Mouse (Mus musculus): ENCODE results near the gene Six1. TPM values are rescaled to one million over a fixed set of nuclear protein-coding genes. Genes with fewer than 3 reads are reported as not detected.
A peak's percentile ranks its signal among the peaks of the same experiment; 100 is the strongest.

Six1 gene
- polyA plus RNA-seq, 1 experiment: 0.10 TPM

GRCm38 (mm10) chr12:73054576-73055185 lies 994 bp upstream of the Six1 start:
- no peak overlapping the region for H3K4me3 ChIP-seq (replicated peaks; ENCODE audit: insufficient read depth, low read depth, low read length)
- TF ChIP-seq POLR2A (IDR thresholded peaks at IDR 0.05; ENCODE audit: borderline replicate concordance, insufficient read depth, low read length): no peak
- TF ChIP-seq CTCF (IDR thresholded peaks at IDR 0.05; ENCODE audit: borderline replicate concordance, insufficient read depth, low read depth, low read length): no peak
- 12% methylated on average over 15 of the region's 15 CpGs for WGBS
- peak in 1 of 2 experiments; percentile 17 for DNase-seq
- no peaks in the 10 kb centered on the region for H3K4me1 ChIP-seq (ENCODE audit: control insufficient read depth, insufficient read depth, low read length)
- H3K27ac ChIP-seq (ENCODE audit: insufficient read depth, low read length): no peak overlapping the region
- H3K27me3 ChIP-seq (ENCODE audit: control insufficient read depth, insufficient read depth, low read length): peaks cover 16% of the 10 kb centered on the region; the same call in 1 of the 2 replicates

GRCm38 (mm10) chr12:73052651-73053591 lies 766 bp downstream of the Six1 start:
- Histone ChIP-seq H3K4me1 (ENCODE audit: control insufficient read depth, insufficient read depth, low read length) (no peaks in the 10 kb centered on the region), H3K27me3 (ENCODE audit: control insufficient read depth, insufficient read depth, low read length) (peaks cover 18% of the 10 kb centered on the region; the same call in 1 of the 2 replicates), H3K4me3 (replicated peaks; ENCODE audit: insufficient read depth, low read depth, low read length) (no peak overlapping the region), H3K27ac (ENCODE audit: insufficient read depth, low read length) (no peak overlapping the region)
- no peak for TF ChIP-seq CTCF (IDR thresholded peaks at IDR 0.05; ENCODE audit: borderline replicate concordance, insufficient read depth, low read depth, low read length)
- TF ChIP-seq POLR2A (IDR thresholded peaks at IDR 0.05; ENCODE audit: borderline replicate concordance, insufficient read depth, low read length): no peak
- peak in 1 of 2 experiments; percentile 33 for DNase-seq
- WGBS: 7% methylated on average over 34 of the region's 34 CpGs

- DNase-seq: peak in 1 of 2 experiments; percentile 16
- Histone ChIP-seq H3K27ac (ENCODE audit: insufficient read depth, low read length) (no peak overlapping the region), H3K4me3 (replicated peaks; ENCODE audit: insufficient read depth, low read depth, low read length) (no peak overlapping the region), H3K27me3 (ENCODE audit: control insufficient read depth, insufficient read depth, low read length) (peaks cover 20% of the 10 kb centered on the region; the same call in 1 of the 2 replicates), H3K4me1 (ENCODE audit: control insufficient read depth, insufficient read depth, low read length) (no peaks in the 10 kb centered on the region)
- TF ChIP-seq POLR2A (IDR thresholded peaks at IDR 0.05; ENCODE audit: borderline replicate concordance, insufficient read depth, low read length): no peak
- WGBS: 6% methylated on average over 19 of the region's 19 CpGs
Observed at GRCm38 (mm10) chr12:73052036-73052650, 1.5 kb downstream of the Six1 start.

GRCm38 (mm10) chr12:73050811-73051580 lies 2.7 kb downstream of the Six1 start:
- Histone ChIP-seq H3K27me3 (ENCODE audit: control insufficient read depth, insufficient read depth, low read length) (peaks cover 24% of the 10 kb centered on the region; the same call in 1 of the 2 replicates), H3K4me3 (replicated peaks; ENCODE audit: insufficient read depth, low read depth, low read length) (no peak overlapping the region), H3K4me1 (ENCODE audit: control insufficient read depth, insufficient read depth, low read length) (no peaks in the 10 kb centered on the region), H3K27ac (ENCODE audit: insufficient read depth, low read length) (no peak overlapping the region)
- no peak for DNase-seq
- WGBS: 2% methylated on average over 15 of the region's 15 CpGs
- TF ChIP-seq POLR2A (IDR thresholded peaks at IDR 0.05; ENCODE audit: borderline replicate concordance, insufficient read depth, low read length) (no peak), CTCF (IDR thresholded peaks at IDR 0.05; ENCODE audit: borderline replicate concordance, insufficient read depth, low read depth, low read length) (no peak)

GRCm38 (mm10) chr12:73050305-73050704 lies 3.4 kb downstream of the Six1 start:
- no peak for DNase-seq
- peaks cover 26% of the 10 kb centered on the region; the same call in 1 of the 2 replicates for H3K27me3 ChIP-seq (ENCODE audit: control insufficient read depth, insufficient read depth, low read length)
- H3K27ac ChIP-seq (ENCODE audit: insufficient read depth, low read length): no peak overlapping the region
- 3% methylated on average over 13 of the region's 13 CpGs for WGBS
- no peak overlapping the region for H3K4me3 ChIP-seq (replicated peaks; ENCODE audit: insufficient read depth, low read depth, low read length)
- TF ChIP-seq POLR2A (IDR thresholded peaks at IDR 0.05; ENCODE audit: borderline replicate concordance, insufficient read depth, low read length): no peak
- no peak for TF ChIP-seq CTCF (IDR thresholded peaks at IDR 0.05; ENCODE audit: borderline replicate concordance, insufficient read depth, low read depth, low read length)
- H3K4me1 ChIP-seq (ENCODE audit: control insufficient read depth, insufficient read depth, low read length): no peaks in the 10 kb centered on the region

GRCm38 (mm10) chr12:73049520-73050225 lies 4.0 kb downstream of the Six1 start:
- no peak for TF ChIP-seq CTCF (IDR thresholded peaks at IDR 0.05; ENCODE audit: borderline replicate concordance, insufficient read depth, low read depth, low read length)
- no peak for TF ChIP-seq POLR2A (IDR thresholded peaks at IDR 0.05; ENCODE audit: borderline replicate concordance, insufficient read depth, low read length)
- Histone ChIP-seq H3K27me3 (ENCODE audit: control insufficient read depth, insufficient read depth, low read length) (peaks cover 26% of the 10 kb centered on the region; the same call in 1 of the 2 replicates), H3K4me1 (ENCODE audit: control insufficient read depth, insufficient read depth, low read length) (no peaks in the 10 kb centered on the region), H3K27ac (ENCODE audit: insufficient read depth, low read length) (no peak overlapping the region), H3K4me3 (replicated peaks; ENCODE audit: insufficient read depth, low read depth, low read length) (no peak overlapping the region)
- DNase-seq: no peak
- WGBS: 5% methylated on average over 19 of the region's 19 CpGs

All from cerebellum, adult 2 months (tissue).